Mouse (Mus musculus) limb, embryonic 12.5 days (tissue): Measurements from ENCODE around the gene Phldb3. TPM values are rescaled to one million over a fixed set of nuclear protein-coding genes. Genes with fewer than 3 reads are reported as not detected.
"Not testable (repeated sequence)": the region's sequence is repeated elsewhere in the genome, so short reads cannot be mapped to it uniquely, and the experiment has no call there.

Experiments used
- ATAC-seq: fragments of 200-750 bp; cut with Nextera tagmentation; 2 replicates; pipeline ENCODE4 v1.8.0; 2017; ENCODE audit warnings: low read depth, moderate TSS enrichment; ENCODE audit not compliant: insufficient number of reproducible peaks, insufficient read depth, low FRiP score, low TSS enrichment
- H3K27ac ChIP-seq: fragments of 300-500 bp; sonication (generic); 2 replicates; pipeline ENCODE4 v1.5.1; 2016; ENCODE audit warnings: mild to moderate bottlenecking, moderate library complexity
- H3K27me3 ChIP-seq: fragments of 300-500 bp; sonication (generic); 2 replicates; pipeline ENCODE4 v1.6.1; 2016; ENCODE audit warnings: mild to moderate bottlenecking, moderate library complexity
- H3K36me3 ChIP-seq: fragments of 300-500 bp; sonication (generic); 2 replicates; pipeline ENCODE4 v1.6.1; 2016; ENCODE audit warnings: mild to moderate bottlenecking, moderate library complexity
- H3K4me1 ChIP-seq: fragments of 300-500 bp; sonication (generic); replicated peaks from 2 replicates; pipeline ENCODE4 v1.6.1; 2016
- H3K4me2 ChIP-seq: fragments of 300-500 bp; sonication (generic); 2 replicates; pipeline ENCODE4 v1.6.1; 2016; ENCODE audit warnings: mild to moderate bottlenecking, moderate library complexity
- H3K4me3 ChIP-seq: fragments of 300-500 bp; sonication (generic); replicated peaks from 2 replicates; pipeline ENCODE4 v1.5.1; 2016; ENCODE audit warnings: mild to moderate bottlenecking
- H3K9ac ChIP-seq: fragments of 300-500 bp; sonication (generic); replicated peaks from 2 replicates; pipeline ENCODE4 v1.6.1; 2016; ENCODE audit warnings: mild to moderate bottlenecking, moderate library complexity
- H3K9me3 ChIP-seq: fragments of 300-500 bp; sonication (generic); 2 replicates; pipeline ENCODE4 v1.6.1; 2016; ENCODE audit warnings: mild to moderate bottlenecking, moderate library complexity
- WGBS: fragments of 180-500 bp; shearing (Covaris S2); methylation state at CpG from one replicate; pipeline ENCODE4 v1.1.7; 2016; 5-methylcytosine and 5-hydroxymethylcytosine counted together
- polyA plus RNA-seq: library from polyadenylated mRNA; unstranded; fragments of >200 nt; fragmentation: Nextera tagmentation; extraction: Ambion mirVana; gene quantifications from 2 replicates; pipeline ENCODE4 v1.2.1, GENCODE M21; 2016

Phldb3 gene
- polyA plus RNA-seq, 1 experiment from 2014 or later: 0.20 TPM

- 2% methylated on average over 27 of the region's 27 CpGs for WGBS
- Histone ChIP-seq H3K4me2 (peak overlapping the region; percentile 46), H3K27me3 (peaks cover 63% of the 10 kb centered on the region)
These were observed 1.8 kb downstream of the Phldb3 start for GRCm38 (mm10) chr7:24612308-24612910.

DNA sequence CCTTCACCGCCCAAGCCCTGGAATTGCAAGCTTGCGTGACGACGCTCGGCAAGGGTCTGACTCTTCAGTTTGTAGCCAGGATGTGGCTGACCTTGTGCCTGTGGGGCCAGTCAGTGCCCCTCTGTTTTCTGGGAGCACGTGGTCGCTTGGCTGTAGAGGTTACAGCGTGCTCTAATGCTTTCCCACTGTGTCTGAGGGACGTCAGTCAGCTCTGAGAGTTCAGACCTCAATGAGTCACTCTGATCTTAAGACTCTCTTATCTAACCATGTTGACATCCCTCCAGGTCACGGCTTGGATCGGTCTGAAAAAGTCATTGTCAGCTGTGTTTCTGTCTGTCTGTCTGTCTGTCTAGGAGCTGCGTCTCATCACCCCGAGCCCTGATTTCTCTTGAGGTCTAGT lies 4.3 kb downstream of the Phldb3 start:
- Histone ChIP-seq H3K4me1 (peaks cover 24% of the 10 kb centered on the region), H3K4me2 (no peak overlapping the region)

More at GRCm38 (mm10) chr7:24612308-24612910, 1.8 kb downstream of the Phldb3 start:
- 0 out of 2 replicates have a peak overlapping the region, but pooled peaks have one; percentile 1 for H3K9ac ChIP-seq
- H3K4me3 ChIP-seq: peak overlapping the region; percentile 26
- H3K4me1 ChIP-seq: peaks cover 24% of the 10 kb centered on the region
- no peaks in the 10 kb centered on the region for H3K9me3 ChIP-seq
- H3K36me3 ChIP-seq: peaks cover 17% of the 10 kb centered on the region; the same call in 1 of the 2 replicates
- no peak overlapping the region for H3K27ac ChIP-seq
- no peak for ATAC-seq

GRCm38 (mm10) chr7:24617763-24618162 lies 7.2 kb downstream of the Phldb3 start:
- Histone ChIP-seq H3K36me3 (no peaks in the 10 kb centered on the region), H3K27ac (no peak overlapping the region), H3K9me3 (peaks cover 8% of the 10 kb centered on the region; the same call in 1 of the 2 replicates), H3K4me2 (no peak overlapping the region), H3K4me1 (peaks cover 2% of the 10 kb centered on the region), H3K27me3 (peaks cover 29% of the 10 kb centered on the region), H3K4me3 (no peak overlapping the region), H3K9ac (no peak overlapping the region)
- WGBS: 85% methylated on average over 8 of the region's 8 CpGs
- no peak for ATAC-seq

More for the DNA sequence above, 4.3 kb downstream of the Phldb3 start:
- no peak for ATAC-seq
- Histone ChIP-seq H3K9me3 (0 out of 2 replicates have a peak, but pooled peaks cover 3% of the 10 kb centered on the region), H3K4me3 (no peak overlapping the region), H3K36me3 (no peaks in the 10 kb centered on the region), H3K9ac (no peak overlapping the region), H3K27me3 (peaks cover 55% of the 10 kb centered on the region), H3K27ac (no peak overlapping the region)
- WGBS: 79% methylated on average over 13 of the region's 13 CpGs

GRCm38 (mm10) chr7:24618374-24618773 lies 7.8 kb downstream of the Phldb3 start:
- H3K27me3 ChIP-seq: peaks cover 23% of the 10 kb centered on the region
- 91% methylated on average over 8 of the region's 8 CpGs for WGBS
- H3K9ac ChIP-seq, ATAC-seq, H3K4me3 ChIP-seq, H3K4me1 ChIP-seq, H3K36me3 ChIP-seq, H3K9me3 ChIP-seq, H3K4me2 ChIP-seq, H3K27ac ChIP-seq: not testable (repeated sequence)

- no peak overlapping the region for H3K27ac ChIP-seq
- peaks cover 16% of the 10 kb centered on the region; the same call in 1 of the 2 replicates for H3K27me3 ChIP-seq
- ATAC-seq: no peak
- H3K36me3 ChIP-seq: no peaks in the 10 kb centered on the region
- no peak overlapping the region for H3K4me2 ChIP-seq
- no peaks in the 10 kb centered on the region; the same call in 1 of the 2 replicates for H3K4me1 ChIP-seq
- 44% methylated on average over 13 of the region's 13 CpGs for WGBS
- no peak overlapping the region for H3K9ac ChIP-seq
- H3K9me3 ChIP-seq: peaks cover 8% of the 10 kb centered on the region; the same call in 1 of the 2 replicates
- H3K4me3 ChIP-seq: no peak overlapping the region
These were observed 9.3 kb downstream of the Phldb3 start for GRCm38 (mm10) chr7:24619671-24620397.

- Histone ChIP-seq H3K4me3 (no peak overlapping the region), H3K9ac (no peak overlapping the region), H3K27ac (no peak overlapping the region), H3K36me3 (no peaks in the 10 kb centered on the region), H3K9me3 (peaks cover 8% of the 10 kb centered on the region; the same call in 1 of the 2 replicates), H3K4me1 (no peaks in the 10 kb centered on the region; the same call in 1 of the 2 replicates), H3K4me2 (no peak overlapping the region), H3K27me3 (peaks cover 13% of the 10 kb centered on the region; the same call in 1 of the 2 replicates)
- 81% methylated on average over 3 of the region's 3 CpGs for WGBS
- ATAC-seq: no peak
These were observed 10.6 kb downstream of the Phldb3 start for GRCm38 (mm10) chr7:24621193-24621592.

- H3K4me3 ChIP-seq: no peak overlapping the region
- no peak overlapping the region for H3K27ac ChIP-seq
- peaks cover 8% of the 10 kb centered on the region; the same call in 1 of the 2 replicates for H3K9me3 ChIP-seq
- H3K27me3 ChIP-seq: peaks cover 17% of the 10 kb centered on the region; the same call in 1 of the 2 replicates
- no peaks in the 10 kb centered on the region for H3K36me3 ChIP-seq
- no peaks in the 10 kb centered on the region; the same call in 1 of the 2 replicates for H3K4me1 ChIP-seq
- WGBS: 83% methylated on average over 6 of the region's 6 CpGs
- no peak for ATAC-seq
- no peak overlapping the region for H3K9ac ChIP-seq
- H3K4me2 ChIP-seq: no peak overlapping the region
These were observed 12.4 kb downstream of the Phldb3 start for GRCm38 (mm10) chr7:24622967-24623366.

- H3K4me1 ChIP-seq: peaks cover 7% of the 10 kb centered on the region; the same call in 1 of the 2 replicates
- peaks cover 8% of the 10 kb centered on the region; the same call in 1 of the 2 replicates for H3K27me3 ChIP-seq
- peak overlapping the region; percentile 56 for H3K9ac ChIP-seq
- no peak overlapping the region for H3K27ac ChIP-seq
- peak overlapping the region; percentile 60 for H3K4me2 ChIP-seq
- peaks cover 6% of the 10 kb centered on the region; the same call in 1 of the 2 replicates for H3K9me3 ChIP-seq
- H3K36me3 ChIP-seq: no peaks in the 10 kb centered on the region
- peak overlapping the region; percentile 34 for H3K4me3 ChIP-seq
- ATAC-seq: peak; percentile 74
- WGBS: 11% methylated on average over 33 of the region's 33 CpGs
These were observed 18.4 kb downstream of the Phldb3 start for GRCm38 (mm10) chr7:24628685-24629610.

DNA sequence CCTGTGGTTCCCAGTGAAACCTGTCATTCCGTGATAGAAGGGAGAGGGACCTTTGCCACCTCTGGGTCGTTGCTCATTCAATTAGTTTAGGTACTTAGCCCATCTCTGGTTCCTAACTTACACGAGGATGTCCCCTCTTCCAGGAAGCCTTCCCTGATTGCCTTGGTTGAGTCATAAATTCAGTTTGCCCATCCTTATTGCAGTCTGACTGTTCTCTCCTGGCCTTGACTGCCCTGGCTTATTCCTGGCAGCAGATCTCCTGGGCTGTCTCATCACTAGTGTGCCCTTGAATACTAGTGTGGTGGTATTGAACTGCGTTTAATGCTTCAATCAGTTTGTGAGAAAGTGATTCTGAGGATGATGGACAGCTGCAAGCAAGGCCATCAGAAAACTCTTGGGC lies 19.1 kb downstream of the Phldb3 start:
- H3K27ac ChIP-seq: no peak overlapping the region
- no peak overlapping the region for H3K9ac ChIP-seq
- peaks cover 5% of the 10 kb centered on the region; the same call in 1 of the 2 replicates for H3K27me3 ChIP-seq
- no peak for ATAC-seq
- WGBS: 63% methylated on average over 4 of the region's 4 CpGs
- no peaks in the 10 kb centered on the region for H3K36me3 ChIP-seq
- peaks cover 6% of the 10 kb centered on the region; the same call in 1 of the 2 replicates for H3K9me3 ChIP-seq
- H3K4me3 ChIP-seq: no peak overlapping the region
- H3K4me2 ChIP-seq: no peak overlapping the region
- peaks cover 7% of the 10 kb centered on the region; the same call in 1 of the 2 replicates for H3K4me1 ChIP-seq

GRCm38 (mm10) chr7:24630116-24630880 lies 19.7 kb downstream of the Phldb3 start:
- Histone ChIP-seq H3K9me3 (peaks cover 6% of the 10 kb centered on the region; the same call in 1 of the 2 replicates), H3K27me3 (peaks cover 7% of the 10 kb centered on the region; the same call in 1 of the 2 replicates), H3K4me3 (no peak overlapping the region), H3K9ac (no peak overlapping the region), H3K27ac (no peak overlapping the region), H3K4me2 (no peak overlapping the region), H3K4me1 (peaks cover 7% of the 10 kb centered on the region; the same call in 1 of the 2 replicates), H3K36me3 (no peaks in the 10 kb centered on the region)
- 67% methylated on average over 10 of the region's 10 CpGs for WGBS
- no peak for ATAC-seq
